Mouse (Mus musculus) erythroblast, embryonic 14.5 days (primary cell): Measurements from ENCODE around the gene Hist1h2bf.

Experiments used
- GATA1 ChIP-seq: IDR thresholded peaks from 2 replicates; pipeline ENCODE4 v1.6.1; 2012; ENCODE audit warnings: low read length, inconsistent platforms, mixed read lengths
- TAL1 ChIP-seq: IDR thresholded peaks from 3 replicates; pipeline ENCODE4 v1.6.1; 2012; ENCODE audit warnings: low read length, inconsistent platforms, mixed read lengths

GRCm38 (mm10) chr13:23526312-23526711, 47.7 kb downstream of the Hist1h2bf start:
- TF ChIP-seq GATA1 (no peak), TAL1 (no peak)
